In genomic region chr5:117149054-117149942, GRCm38 (mm10) we compare ENCODE assay signal across 20 mouse cellular contexts. TPM values are rescaled to one million over a fixed set of nuclear protein-coding genes. Genes with fewer than 3 reads are reported as not detected.
DNase-seq lines count a peak whose midpoint lies in the region; ATAC-seq and TF ChIP-seq lines count a peak whose summit lies in the region.
"Had no signal": no experiment of that assay in that cellular context is flagged by ENCODE, and none has a peak within 500 bp of the region (broad histone marks: within the 10 kb centered on the region; RNA-seq: fewer than 3 reads in every experiment).

No protein-coding gene starts in this region.

- no peak overlapping the region for H3K4me3 ChIP-seq in spleen, adult 2 months (ENCODE audit: extremely low read depth, insufficient read depth, insufficient read length)
- no peak overlapping the region for H3K4me3 ChIP-seq in macrophage (ENCODE audit: inconsistent target)
- no peak overlapping the region for H3K4me3 ChIP-seq in stomach, postnatal 0 days (ENCODE audit: low read depth, low read length)
- no peak overlapping the region for H3K4me3 ChIP-seq in gastrocnemius, adult 2 months
- H3K4me3 ChIP-seq: forebrain, embryonic 12.5 days; heart, embryonic 12.5 days; left cerebral cortex, adult 2 months had no signal

- TF ChIP-seq EP300 in stomach, postnatal 0 days (optimal IDR thresholded peaks at IDR 0.05): no peak

- peaks cover 13% of the 10 kb centered on the region; the same call in 1 of the 2 replicates for H3K4me1 ChIP-seq in spleen, adult 2 months (ENCODE audit: control insufficient read depth, insufficient read depth, insufficient read length)
- H3K4me1 ChIP-seq in stomach, postnatal 0 days (replicated peaks; ENCODE audit: control insufficient read depth, insufficient read depth): no peaks in the 10 kb centered on the region
- H3K4me1 ChIP-seq: forebrain, embryonic 12.5 days had no signal

- no peaks in the 10 kb centered on the region for H3K27me3 ChIP-seq in spleen, adult 2 months (ENCODE audit: control insufficient read depth, insufficient read depth, low read length)
- no peaks in the 10 kb centered on the region for H3K27me3 ChIP-seq in stomach, postnatal 0 days (ENCODE audit: control insufficient read depth, insufficient read depth, low read length)
- H3K27me3 ChIP-seq: forebrain, embryonic 12.5 days; heart, embryonic 12.5 days had no signal

- no peaks in the 10 kb centered on the region for H3K9me3 ChIP-seq in stomach, postnatal 0 days (ENCODE audit: control insufficient read depth, low read length)

- TF ChIP-seq CTCF in spleen, adult 2 months (IDR thresholded peaks at IDR 0.05; ENCODE audit: extremely low read depth, insufficient read depth, insufficient read length, insufficient replicate concordance): no peak
- no peak for TF ChIP-seq CTCF in stomach, postnatal 0 days (IDR thresholded peaks at IDR 0.05; ENCODE audit: low read depth)
- no peak for TF ChIP-seq CTCF in gastrocnemius, adult 2 months (IDR thresholded peaks at IDR 0.05)

- no peak overlapping the region for H3K4me2 ChIP-seq in stomach, postnatal 0 days (replicated peaks; ENCODE audit: low read depth)
- H3K4me2 ChIP-seq: forebrain, embryonic 12.5 days; heart, embryonic 12.5 days; midbrain, embryonic 11.5 days had no signal

- no peak overlapping the region for H3K9ac ChIP-seq in stomach, postnatal 0 days (ENCODE audit: low read length)
- H3K9ac ChIP-seq: forebrain, embryonic 12.5 days; heart, embryonic 12.5 days had no signal

- peaks cover 97% of the 10 kb centered on the region for H3K79me2 ChIP-seq in macrophage (ENCODE audit: inconsistent target)

- peak overlapping the region; percentile 59 for H3K27ac ChIP-seq in spleen, adult 2 months (ENCODE audit: insufficient read depth, low read length)
- peak overlapping the region; percentile 84 for H3K27ac ChIP-seq in macrophage
- H3K27ac ChIP-seq in stomach, postnatal 0 days (replicated peaks): peak overlapping the region; percentile 45; the same call in 1 of the 2 replicates
- H3K27ac ChIP-seq in gastrocnemius, adult 2 months: no peak overlapping the region
- H3K27ac ChIP-seq: forebrain, embryonic 12.5 days; left cerebral cortex, adult 2 months had no signal

- 34% methylated on average over 16 of the region's 16 CpGs for WGBS in spleen, adult 2 months
- 27% methylated on average over 16 of the region's 16 CpGs for WGBS in macrophage (ENCODE audit: missing documents)
- WGBS in stomach, postnatal 0 days: 57% methylated on average over 16 of the region's 16 CpGs

- intact Hi-C loops in gastrocnemius, adult 2 months (cut with DNase I): no loop called here

- ATAC-seq in granulocyte monocyte progenitor cell, adult 5-6 weeks (replicated peaks; ENCODE audit: poor library complexity, severe bottlenecking): peak; percentile 66
- peak; percentile 88 for ATAC-seq in stomach, postnatal 0 days (ENCODE audit: low FRiP score, low TSS enrichment)
- ATAC-seq: lung, postnatal 0 days had no signal

- DNase-seq in spleen, adult 2 months (ENCODE audit: low read depth in 1 of 2, low spot score in 2 of 2): no peak
- no peak for DNase-seq in spleen, postnatal 4 days (ENCODE audit: low spot score in 2 of 2)
- no peak for DNase-seq in stomach, postnatal 0 days (ENCODE audit: low spot score)
- DNase-seq in frontal cortex, postnatal 36 days (ENCODE audit: low spot score in 2 of 2): no peak
- no peak for DNase-seq in gastrocnemius, adult 2 months
- no peak for DNase-seq in Muller cell, postnatal 12 days (ENCODE audit: inconsistent ontology term)
- DNase-seq: cerebellum, adult 9-11 months; embryo, embryonic 11 days; heart, postnatal 4 days; kidney, adult 2 months; kidney, postnatal 14 days; retina, postnatal 1 day; thymus, postnatal 36 days had no signal

- H3K36me3 ChIP-seq in spleen, adult 2 months (ENCODE audit: control insufficient read depth, insufficient read depth, low read length): peaks cover 3% of the 10 kb centered on the region; the same call in 1 of the 2 replicates
- peaks cover 19% of the 10 kb centered on the region for H3K36me3 ChIP-seq in macrophage (ENCODE audit: inconsistent target)
- H3K36me3 ChIP-seq in stomach, postnatal 0 days (ENCODE audit: control insufficient read depth, insufficient read depth, low read length): no peaks in the 10 kb centered on the region
- H3K36me3 ChIP-seq: forebrain, embryonic 12.5 days; heart, embryonic 12.5 days had no signal

- TF ChIP-seq POLR2A in spleen, adult 2 months (IDR thresholded peaks at IDR 0.05; ENCODE audit: low read depth, low read length): no peak

RNA-seq across cellular contexts. Expression of gene Taok3, which starts 29.4 kb away (rescaled TPM):
- polyA plus RNA-seq in spleen, adult 2 months (2012; rRNA removed): 18.4 and 26.6 TPM in 2 replicates
- total RNA-seq in granulocyte monocyte progenitor cell, adult 5-6 weeks (2014; fragmentation: Nextera tagmentation): 68.9 and 84.9 TPM in 2 replicates
- total RNA-seq in granulocyte monocyte progenitor cell, adult 5-6 weeks (2017): 46.1 and 49.3 TPM in 2 replicates
- total RNA-seq in macrophage (2018; cell fraction: chromatin; rRNA removed): 100 to 1,000 TPM in 24 of 26 experiments, 10 to 100 TPM in 2; 88.3 to 515 (median 403) TPM
- total RNA-seq in macrophage (2018; cell fraction: cytosol; rRNA removed): 100 to 1,000 TPM in 23 of 26 experiments, 10 to 100 TPM in 3; 69.6 to 129 (median 112) TPM
- total RNA-seq in macrophage (2018; cell fraction: nucleus; rRNA removed): 100 to 1,000 TPM in 24 of 26 experiments, 10 to 100 TPM in 2; 72.7 to 300 (median 200) TPM
- polyA plus RNA-seq in macrophage (2018): 77.8 to 173 TPM (median 90.5 TPM) in 3 replicates
- 23.1 and 24.2 TPM in 2 replicates for polyA plus RNA-seq in stomach, postnatal 0 days (2015; fragmentation: Nextera tagmentation; extraction: Ambion mirVana)
- total RNA-seq in gastrocnemius, adult 2 months (2021): 1 to 10 TPM; 4.6 to 6.8 TPM

RNA-seq across cellular contexts. Expression of gene Suds3, which starts 33.4 kb away (rescaled TPM):
- polyA plus RNA-seq in spleen, adult 2 months (2012; rRNA removed): 45.1 and 60.7 TPM in 2 replicates
- total RNA-seq in granulocyte monocyte progenitor cell, adult 5-6 weeks (2014; fragmentation: Nextera tagmentation): 46.0 and 52.2 TPM in 2 replicates
- 84.9 and 91.7 TPM in 2 replicates for total RNA-seq in granulocyte monocyte progenitor cell, adult 5-6 weeks (2017)
- 100 to 1,000 TPM in 1 of 26 experiments, 10 to 100 TPM in 25; 16.4 to 115 (median 53.8) TPM for total RNA-seq in macrophage (2018; cell fraction: chromatin; rRNA removed)
- total RNA-seq in macrophage (2018; cell fraction: cytosol; rRNA removed): 10 to 100 TPM; 33.5 to 56.0 (median 44.2) TPM
- total RNA-seq in macrophage (2018; cell fraction: nucleus; rRNA removed): 10 to 100 TPM; 19.6 to 83.1 (median 39.0) TPM
- polyA plus RNA-seq in macrophage (2018): 50.8 to 76.9 TPM (median 59.2 TPM) in 3 replicates
- 42.2 and 46.9 TPM in 2 replicates for polyA plus RNA-seq in stomach, postnatal 0 days (2015; fragmentation: Nextera tagmentation; extraction: Ambion mirVana)
- 10 to 100 TPM; 71.7 to 94.8 TPM for total RNA-seq in gastrocnemius, adult 2 months (2021)
